Mouse (Mus musculus) common myeloid progenitor, adult 5-6 weeks (primary cell): ENCODE data around the gene Adora2b. TPM values are rescaled to one million over a fixed set of nuclear protein-coding genes. Genes with fewer than 3 reads are reported as not detected.
"Not testable (repeated sequence)": the region's sequence is repeated elsewhere in the genome, so short reads cannot be mapped to it uniquely, and the experiment has no call there.

ENCODE experiments used
- ATAC-seq: replicated peaks from 2 replicates; pipeline ENCODE4 v1.8.0; 2016; ENCODE audit warnings: low read depth, mild to moderate bottlenecking, moderate TSS enrichment, inconsistent platforms; ENCODE audit not compliant: poor library complexity, severe bottlenecking
- total RNA-seq: library from RNA; stranded (forward); fragments of 200-1000, 187-1606 nt; gene quantifications from 2 replicates; pipeline ENCODE4 v1.2.3, GENCODE M21; 2017

The Adora2b gene
- total RNA-seq, 1 experiment from 2014 or later: 0.41 TPM

GRCm38 (mm10) chr11:62259214-62259613 is 10.4 kb downstream of the Adora2b start:
- no peak for ATAC-seq

- no peak for ATAC-seq
Observed at GRCm38 (mm10) chr11:62263599-62263998, 14.8 kb downstream of the Adora2b start.

GRCm38 (mm10) chr11:62264018-62264417 is 15.2 kb downstream of the Adora2b start:
- ATAC-seq: no peak

DNA sequence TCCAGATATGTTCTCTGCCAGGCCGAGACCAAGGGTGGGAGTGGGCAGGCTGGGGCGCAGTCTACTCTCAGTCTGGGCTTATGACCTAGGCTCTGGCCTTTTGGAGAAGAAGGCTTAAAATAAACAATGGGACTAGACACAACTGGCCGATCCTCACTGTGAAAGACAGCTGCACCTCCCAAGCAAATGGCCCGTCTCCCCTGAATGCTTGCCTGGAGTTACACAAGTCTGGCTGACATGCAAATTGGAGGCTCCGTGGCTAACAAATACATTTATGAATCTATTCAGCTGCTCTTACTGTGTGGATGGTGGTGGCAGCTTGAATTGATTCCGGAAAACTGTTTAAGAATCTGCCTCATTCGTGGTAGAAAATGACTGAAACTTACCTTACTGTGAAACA is 16.9 kb downstream of the Adora2b start:
- ATAC-seq: no peak

DNA sequence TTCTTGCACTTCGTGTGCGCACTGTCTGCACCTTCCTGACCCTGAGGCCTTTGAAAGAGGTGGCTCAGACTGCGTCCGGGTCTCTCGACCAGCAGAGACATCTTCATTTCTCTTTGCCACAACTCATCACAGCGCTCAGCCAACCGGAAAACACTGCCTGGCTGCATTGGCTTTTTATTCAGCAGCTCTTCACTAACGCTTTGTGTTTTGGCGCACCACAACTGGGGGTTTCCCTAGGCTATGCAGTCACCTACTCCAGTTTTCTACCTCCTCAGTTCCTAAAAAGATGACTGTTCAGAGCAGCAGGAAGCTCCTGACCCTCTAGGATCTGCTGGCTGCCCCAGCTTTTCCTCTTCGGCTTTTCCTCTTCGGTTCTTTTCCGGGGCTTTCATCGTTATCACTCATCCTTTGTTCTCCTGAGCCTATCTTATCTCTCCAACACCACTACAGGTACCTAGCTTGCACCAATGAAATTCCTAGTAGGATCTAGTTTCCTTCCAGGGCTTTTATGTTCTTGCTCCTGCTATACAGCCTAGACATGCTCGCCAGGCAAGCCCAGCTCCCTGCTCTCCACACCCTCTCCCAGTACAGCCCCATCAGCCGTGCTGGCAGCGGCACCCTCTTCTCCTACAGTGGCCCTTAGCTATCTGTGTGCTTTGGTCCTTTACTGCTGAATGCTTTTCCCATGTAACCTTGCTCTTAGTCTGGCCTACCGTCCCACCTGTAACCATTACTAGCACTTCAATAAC is 17.9 kb downstream of the Adora2b start:
- no peak for ATAC-seq

GRCm38 (mm10) chr11:62268381-62268780 is 19.6 kb downstream of the Adora2b start:
- ATAC-seq: no peak

DNA sequence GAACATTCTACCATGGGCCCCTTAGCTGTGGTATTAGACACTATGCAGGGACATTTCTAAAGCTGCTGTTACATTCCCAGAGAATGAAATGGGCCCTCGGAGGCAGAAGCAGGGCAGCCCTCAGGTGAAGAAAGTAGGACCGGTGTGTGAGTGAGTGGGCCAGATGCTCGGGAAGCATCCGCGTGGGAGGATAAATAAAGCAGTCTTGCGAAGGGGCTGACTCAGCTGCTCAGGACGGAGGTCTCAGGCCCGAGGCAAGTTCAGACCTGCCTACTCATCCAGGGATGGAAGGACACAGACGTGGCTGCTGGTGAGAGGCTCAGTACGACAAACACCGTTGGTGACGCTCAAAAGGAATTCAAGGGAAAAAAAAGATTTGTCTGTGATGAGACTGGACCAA is 20.3 kb downstream of the Adora2b start:
- ATAC-seq: no peak

DNA sequence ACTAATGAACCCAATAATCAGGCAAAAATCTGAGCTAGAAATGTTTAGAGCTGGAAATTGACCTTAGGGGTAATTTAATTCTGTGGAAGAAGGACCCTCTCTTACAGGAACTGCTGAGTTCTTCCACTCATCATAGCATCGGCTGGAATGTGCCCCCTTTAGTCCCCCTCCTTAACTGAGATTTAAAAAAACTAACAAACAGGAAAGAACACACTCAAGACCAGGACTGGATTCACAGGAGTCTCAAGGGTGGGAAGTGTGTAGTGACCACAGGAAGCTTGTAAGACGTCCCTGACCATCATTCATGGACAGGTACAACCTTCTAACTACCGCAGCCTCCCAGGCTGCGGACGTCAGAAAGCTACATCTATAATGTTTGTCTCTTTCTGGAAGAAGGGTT is 22.1 kb downstream of the Adora2b start:
- ATAC-seq: no peak

- no peak for ATAC-seq
Observed at GRCm38 (mm10) chr11:62277086-62277485, 28.3 kb downstream of the Adora2b start.

DNA sequence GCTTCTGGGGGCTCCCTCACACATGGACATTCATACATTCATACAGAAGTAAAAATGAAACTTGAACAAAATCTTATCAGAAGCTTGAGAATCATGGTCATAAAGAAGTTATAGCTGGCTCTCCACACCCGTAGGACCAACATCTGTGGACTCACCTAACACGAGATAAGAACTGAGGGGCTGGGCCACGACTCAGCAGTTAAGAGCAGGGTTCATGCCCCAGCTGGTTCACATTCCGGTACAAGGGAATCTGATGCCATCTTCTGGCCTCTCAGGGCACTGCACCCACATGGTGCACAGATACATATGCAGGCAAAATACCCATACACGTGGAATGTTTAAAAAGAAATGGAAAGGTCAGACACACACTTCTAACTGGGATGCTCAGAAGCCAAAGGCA is 29.2 kb downstream of the Adora2b start:
- peak; percentile 69 for ATAC-seq

DNA sequence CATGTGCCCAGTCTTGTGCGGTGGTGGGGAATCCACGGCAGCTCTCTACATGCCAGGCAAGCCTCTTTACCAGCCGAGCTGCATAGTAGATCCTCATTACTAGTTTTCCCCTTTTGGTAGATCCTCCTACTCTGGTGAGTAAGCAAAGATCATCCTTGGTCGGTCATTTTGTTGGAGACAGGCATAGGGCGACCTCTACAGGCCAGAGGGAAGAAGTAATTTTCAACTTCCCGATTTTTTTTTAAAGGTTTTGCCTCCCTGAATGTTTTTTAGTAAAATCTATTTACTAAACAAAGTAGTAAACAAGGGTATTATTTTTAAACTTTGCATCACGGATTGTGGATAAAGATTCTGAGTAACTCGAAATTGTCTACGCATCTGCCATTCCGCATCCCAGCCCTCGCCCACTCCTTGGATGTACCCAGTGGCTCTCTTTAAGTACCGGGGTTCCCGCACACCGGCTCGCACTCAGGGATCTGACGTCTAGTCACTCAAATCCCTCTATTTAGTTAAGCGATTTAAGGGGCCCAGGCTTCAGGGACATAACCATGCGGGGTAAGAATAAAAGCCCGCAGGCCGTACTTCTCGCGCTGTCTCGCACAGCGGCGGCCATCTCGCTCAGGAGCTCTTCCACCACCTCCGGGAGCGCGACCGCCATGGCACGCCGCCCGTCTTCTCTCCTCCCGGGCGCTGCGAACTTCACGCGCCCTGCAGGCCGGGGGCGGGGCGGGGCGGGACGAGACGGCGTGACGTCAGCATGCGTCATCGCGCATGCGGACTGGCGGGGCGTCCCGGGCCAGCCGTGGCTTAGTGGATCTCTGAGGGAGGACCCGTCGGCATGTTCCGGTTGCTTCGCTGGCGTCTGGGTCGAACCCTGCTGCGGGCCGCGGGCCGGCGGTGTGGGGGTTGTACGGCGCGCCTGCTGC is 32.2 kb downstream of the Adora2b start, which contains the start of the genes Zswim7 and Ttc19:
Zswim7 (minus strand) TSS at position 701 of the 926 bp plus-strand sequence.
Ttc19 (plus strand) TSS at position 799 of the 926 bp plus-strand sequence.
- peak; percentile 80 for ATAC-seq

DNA sequence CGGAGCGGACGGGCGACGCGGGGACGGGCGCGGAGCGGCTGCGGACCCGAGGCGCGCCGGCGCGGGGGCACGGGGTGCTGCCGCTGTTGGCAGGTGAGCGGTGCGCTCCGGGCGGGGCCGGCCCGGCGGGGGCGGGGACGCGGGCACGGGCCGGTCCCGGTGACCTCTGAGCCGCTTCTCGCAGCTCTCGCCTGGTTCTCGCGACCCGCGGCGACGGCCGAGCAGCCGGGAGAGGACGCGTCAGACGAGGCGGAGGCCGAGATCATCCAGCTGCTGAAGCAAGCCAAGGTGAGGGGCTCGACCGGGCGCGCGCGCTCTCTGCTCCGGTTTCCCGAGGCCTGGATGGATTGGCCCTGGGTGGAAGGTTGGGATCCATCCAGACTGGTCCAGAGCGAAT is 32.8 kb downstream of the Adora2b start:
- ATAC-seq: no peak

GRCm38 (mm10) chr11:62284020-62284419 is 35.2 kb downstream of the Adora2b start:
- ATAC-seq: not testable (repeated sequence)

DNA sequence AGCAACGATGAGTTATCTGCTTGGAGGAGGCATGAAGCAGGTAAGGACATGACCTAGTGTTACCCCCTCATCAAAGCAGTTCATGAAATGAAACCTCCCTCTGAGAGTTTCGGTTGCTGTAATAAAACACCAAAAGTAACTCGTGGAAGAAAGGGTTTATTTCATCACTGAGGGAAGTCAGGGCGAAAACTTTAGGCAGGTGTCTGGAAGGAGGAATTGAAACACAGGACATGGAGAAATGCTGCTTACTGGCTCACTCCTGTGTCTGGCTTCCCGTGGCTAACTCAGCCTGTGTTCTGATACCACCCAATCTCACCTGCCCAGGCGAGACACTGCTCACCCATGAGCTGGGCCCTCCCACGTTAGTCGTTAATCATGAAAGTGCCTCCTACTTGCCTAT is 36.2 kb downstream of the Adora2b start:
- ATAC-seq: no peak

- no peak for ATAC-seq
Observed at GRCm38 (mm10) chr11:62287700-62288099, 38.9 kb downstream of the Adora2b start.

- no peak for ATAC-seq
Observed at GRCm38 (mm10) chr11:62294121-62294520, 45.3 kb downstream of the Adora2b start.

- no peak for ATAC-seq
Observed at GRCm38 (mm10) chr11:62298883-62299282, 50.1 kb downstream of the Adora2b start.

- no peak for ATAC-seq
Observed at GRCm38 (mm10) chr11:62305866-62306265, 57.1 kb downstream of the Adora2b start.

DNA sequence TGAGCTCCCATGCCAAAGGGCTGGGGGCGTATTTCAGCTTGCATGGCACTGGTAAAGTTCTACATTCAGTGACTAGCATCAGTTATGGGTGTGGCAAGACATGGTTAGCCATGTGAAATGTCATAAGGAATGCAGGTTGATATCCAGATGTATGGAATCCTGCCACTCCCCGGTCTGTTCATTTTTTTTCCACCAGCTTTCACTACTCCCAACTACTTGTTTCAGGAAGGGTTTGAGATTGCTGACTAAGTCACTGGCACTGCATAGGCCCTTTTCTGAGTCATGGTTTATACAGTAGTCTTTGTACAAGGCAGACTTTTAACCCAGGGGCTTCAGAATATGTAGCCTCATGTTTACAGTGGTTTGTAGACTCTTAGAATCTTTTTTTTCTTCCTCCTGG is 60.5 kb downstream of the Adora2b start:
- no peak for ATAC-seq

DNA sequence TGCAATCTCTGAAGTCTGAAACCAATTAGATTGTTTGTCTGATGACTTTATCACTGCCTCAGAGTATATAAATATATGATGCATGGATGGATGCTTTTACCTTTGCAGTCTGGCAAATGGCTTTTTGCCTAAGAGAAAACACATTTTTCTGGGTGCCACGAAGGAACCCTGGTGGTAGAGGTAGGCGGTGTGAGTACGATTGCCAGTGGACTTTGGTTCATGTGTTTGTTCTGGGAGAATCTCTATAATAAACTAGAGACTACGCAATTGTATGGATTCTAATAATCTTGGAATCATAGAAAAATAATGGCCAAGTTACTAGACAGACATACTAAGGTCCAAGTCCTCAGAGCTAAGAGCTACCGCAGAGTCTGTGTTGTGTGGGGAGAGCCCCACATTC is 66.2 kb downstream of the Adora2b start:
- ATAC-seq: no peak
